In the genomic region with DNA sequence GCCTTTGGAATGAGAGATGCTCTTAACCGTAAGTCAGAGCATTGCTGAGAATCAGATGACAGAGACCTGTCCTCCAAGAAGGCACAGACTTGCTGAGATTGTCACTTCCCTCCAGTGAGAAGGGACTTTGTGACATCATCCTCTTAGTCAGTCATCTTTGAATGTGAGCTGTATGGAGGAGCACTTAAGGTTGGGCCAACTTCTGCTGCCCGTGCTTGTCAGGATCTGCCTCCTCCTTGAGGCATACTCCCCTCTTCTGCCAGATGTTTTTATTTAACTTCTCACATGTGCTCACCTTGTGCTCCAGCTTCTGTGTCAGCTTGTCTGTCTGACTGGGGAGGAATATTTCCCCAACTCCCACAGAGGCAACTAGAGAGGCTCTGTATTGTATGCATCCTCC, we compare ENCODE assay signal across 31 mouse cellular contexts. TPM values are rescaled to one million over a fixed set of nuclear protein-coding genes. Genes with fewer than 3 reads are reported as not detected.
"Had no signal": no experiment of that assay in that cellular context is flagged by ENCODE, and none has a peak within 500 bp of the region (broad histone marks: within the 10 kb centered on the region; RNA-seq: fewer than 3 reads in every experiment).

No protein-coding gene starts in this region.

- ATAC-seq: hindbrain, embryonic 16.5 days; inflammation-experienced regulatory T-cells, adult 6 months; intestine, embryonic 15.5 days; intestine, postnatal 0 days had no signal

- H3K4me1 ChIP-seq: hindbrain, embryonic 12.5 days; liver, embryonic 15.5 days had no signal

- H3K36me3 ChIP-seq: hindbrain, embryonic 10.5 days; hindbrain, embryonic 12.5 days; intestine, embryonic 15.5 days; liver, embryonic 13.5 days; liver, embryonic 15.5 days had no signal

- H3K27ac ChIP-seq: gastrocnemius, adult 2 months; heart, embryonic 10.5 days; hindbrain, embryonic 10.5 days; hindbrain, embryonic 12.5 days; hindbrain, embryonic 14.5 days; intestine, embryonic 15.5 days; kidney, postnatal 0 days; limb, embryonic 12.5 days; liver, embryonic 13.5 days; liver, embryonic 15.5 days had no signal

- H3K9me3 ChIP-seq: heart, embryonic 10.5 days; heart, embryonic 12.5 days; hindbrain, embryonic 10.5 days; hindbrain, embryonic 12.5 days; intestine, embryonic 15.5 days; limb, embryonic 12.5 days; liver, embryonic 13.5 days; liver, embryonic 15.5 days had no signal

- H3K4me2 ChIP-seq: heart, embryonic 12.5 days; hindbrain, embryonic 12.5 days; hindbrain, embryonic 14.5 days; intestine, embryonic 15.5 days; limb, embryonic 12.5 days; liver, embryonic 11.5 days; liver, embryonic 13.5 days; liver, embryonic 15.5 days had no signal

- H3K4me3 ChIP-seq: gastrocnemius, adult 2 months; heart, embryonic 10.5 days; heart, embryonic 12.5 days; hindbrain, embryonic 10.5 days; hindbrain, embryonic 12.5 days; intestine, embryonic 15.5 days; limb, embryonic 12.5 days; liver, embryonic 13.5 days; liver, embryonic 15.5 days had no signal

- DNase-seq: gastrocnemius, adult 2 months; gastrocnemius, postnatal 10 days; gastrocnemius, postnatal 25 days; heart, adult 18-20 months; heart, postnatal 10 days; heart, postnatal 4 days; kidney, adult 18-20 months; kidney, adult 8-10 months; kidney, postnatal 14 days; kidney, postnatal 36 days; layer of hippocampus, adult 9-11 months; layer of hippocampus, postnatal 36 days; left cerebral cortex, postnatal 4 days; liver; liver, embryonic 13.5 days had no signal

- H3K9ac ChIP-seq: heart, embryonic 12.5 days; hindbrain, embryonic 12.5 days; hindbrain, embryonic 14.5 days; intestine, embryonic 15.5 days; limb, embryonic 12.5 days; liver, embryonic 13.5 days; liver, embryonic 15.5 days had no signal

- H3K27me3 ChIP-seq: heart, embryonic 12.5 days; hindbrain, embryonic 12.5 days; intestine, embryonic 15.5 days; limb, embryonic 12.5 days; liver, embryonic 13.5 days; liver, embryonic 15.5 days had no signal

RNA-seq across cellular contexts. Expression of a gene that starts 57.4 kb away (rescaled TPM):
- polyA plus RNA-seq: heart, embryonic 10.5 days; heart, embryonic 14.5 days; intestine, postnatal 0 days; kidney, embryonic 14.5 days; kidney, postnatal 0 days; large intestine, adult 2 months; limb, embryonic 12.5 days; liver, embryonic 13.5 days; liver, embryonic 15.5 days had no signal
